Mouse (Mus musculus) ES-Bruce4 (cell line): Measurements from ENCODE around the gene Depdc5. TPM values are rescaled to one million over a fixed set of nuclear protein-coding genes. Genes with fewer than 3 reads are reported as not detected.
"Not testable (repeated sequence)": the region's sequence is repeated elsewhere in the genome, so short reads cannot be mapped to it uniquely, and the experiment has no call there.

Experiments used
- H3K27ac ChIP-seq: 2 replicates; pipeline ENCODE4 v1.5.1; 2012; ENCODE audit warnings: low read length, inconsistent platforms; ENCODE audit not compliant: insufficient read depth
- H3K27me3 ChIP-seq: 2 replicates; pipeline ENCODE4 v1.6.1; 2012; ENCODE audit warnings: mild to moderate bottlenecking, low read length, inconsistent platforms; ENCODE audit not compliant: control insufficient read depth, poor library complexity, insufficient read depth, severe bottlenecking
- H3K36me3 ChIP-seq: 2 replicates; pipeline ENCODE4 v1.6.1; 2012; ENCODE audit warnings: inconsistent platforms, mild to moderate bottlenecking, low read length, moderate library complexity; ENCODE audit not compliant: control insufficient read depth, poor library complexity, insufficient read depth, severe bottlenecking
- H3K4me1 ChIP-seq: one replicate; pipeline ENCODE4 v1.8.1; 2011; ENCODE audit warnings: low read length; ENCODE audit not compliant: control insufficient read depth, insufficient read depth
- H3K4me3 ChIP-seq: 2 replicates; pipeline ENCODE4 v1.5.1; 2011; ENCODE audit warnings: low read depth, mild to moderate bottlenecking, low read length
- H3K9ac ChIP-seq: 2 replicates; pipeline ENCODE4 v1.6.1; 2012; ENCODE audit warnings: low read depth, mild to moderate bottlenecking, inconsistent platforms; ENCODE audit not compliant: poor library complexity, severe bottlenecking
- H3K9me3 ChIP-seq: replicated peaks from 2 replicates; pipeline ENCODE4 v1.6.1; 2012; ENCODE audit warnings: mild to moderate bottlenecking, low read length, inconsistent platforms; ENCODE audit not compliant: control insufficient read depth, poor library complexity, insufficient read depth, severe bottlenecking
- CTCF ChIP-seq: IDR thresholded peaks from one replicate; pipeline ENCODE4 v1.8.1; 2011; ENCODE audit warnings: low read depth, low read length
- EP300 ChIP-seq: IDR thresholded peaks from 2 replicates; pipeline ENCODE4 v1.6.1; 2011; ENCODE audit warnings: low read depth, low read length; ENCODE audit not compliant: insufficient read depth
- POLR2A ChIP-seq: IDR thresholded peaks from one replicate; pipeline ENCODE4 v1.8.1; 2011; ENCODE audit warnings: low read length; ENCODE audit not compliant: insufficient read depth
- polyA plus RNA-seq: library from polyadenylated mRNA; stranded (reverse); fragments of >200 nt; gene quantifications from 2 replicates; pipeline ENCODE4 v1.2.4, GENCODE M21; 2011; ENCODE audit warnings: low read depth; ENCODE audit not compliant: missing spikeins, insufficient read depth, insufficient read length

The Depdc5 gene
- polyA plus RNA-seq, 1 experiment: 60.5 TPM

DNA sequence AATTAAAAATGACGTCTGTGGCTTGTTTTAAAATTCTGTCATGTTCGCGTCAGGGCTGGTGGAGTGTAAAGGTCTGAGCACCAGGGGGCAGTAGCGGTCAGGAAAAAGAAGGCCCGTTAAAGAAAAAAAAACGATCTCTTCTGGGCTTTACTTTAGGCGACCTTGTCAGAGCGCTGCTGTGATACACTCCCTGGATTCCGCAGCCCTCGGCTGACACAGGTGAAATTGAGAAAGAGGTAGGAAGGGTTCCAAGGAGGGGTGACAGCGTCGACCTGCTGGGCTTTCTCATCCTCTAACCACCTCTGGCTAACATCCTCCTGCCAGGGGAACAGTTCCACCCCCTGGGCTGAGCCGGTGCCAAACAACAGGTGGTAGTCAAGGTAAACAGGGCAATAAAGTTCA, 176.0 kb downstream of the Depdc5 start:
- Histone ChIP-seq H3K4me1 (peaks cover 3% of the 10 kb centered on the region), H3K27me3 (no peaks in the 10 kb centered on the region), H3K9ac (no peak overlapping the region), H3K4me3 (no peak overlapping the region), H3K27ac (no peak overlapping the region), H3K36me3 (no peaks in the 10 kb centered on the region), H3K9me3 (no peaks in the 10 kb centered on the region)
- TF ChIP-seq CTCF (peak; percentile 50), POLR2A (no peak), EP300 (no peak)

DNA sequence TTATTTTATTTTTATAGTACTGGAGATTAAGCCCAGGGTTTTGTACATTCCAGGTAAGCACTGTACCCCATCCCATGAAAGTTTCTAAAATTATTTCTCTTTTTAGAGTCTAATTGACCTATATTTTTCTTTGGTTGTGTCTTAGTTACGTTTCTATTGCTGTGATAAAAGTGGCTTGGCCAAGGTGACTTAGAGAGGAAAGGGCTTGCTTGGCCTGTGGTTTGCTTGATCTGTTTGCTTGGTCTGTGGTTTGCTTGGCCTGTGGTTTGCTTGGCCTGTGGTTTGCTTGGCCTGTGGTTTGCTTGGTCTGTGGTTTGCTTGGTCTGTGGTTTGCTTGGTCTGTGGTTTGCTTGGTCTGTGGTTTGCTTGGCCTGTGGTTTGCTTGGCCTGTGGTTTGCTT, 177.2 kb downstream of the Depdc5 start:
- H3K9me3 ChIP-seq, H3K4me1 ChIP-seq, H3K9ac ChIP-seq, H3K27ac ChIP-seq, H3K4me3 ChIP-seq, H3K27me3 ChIP-seq, H3K36me3 ChIP-seq: not testable (repeated sequence)

DNA sequence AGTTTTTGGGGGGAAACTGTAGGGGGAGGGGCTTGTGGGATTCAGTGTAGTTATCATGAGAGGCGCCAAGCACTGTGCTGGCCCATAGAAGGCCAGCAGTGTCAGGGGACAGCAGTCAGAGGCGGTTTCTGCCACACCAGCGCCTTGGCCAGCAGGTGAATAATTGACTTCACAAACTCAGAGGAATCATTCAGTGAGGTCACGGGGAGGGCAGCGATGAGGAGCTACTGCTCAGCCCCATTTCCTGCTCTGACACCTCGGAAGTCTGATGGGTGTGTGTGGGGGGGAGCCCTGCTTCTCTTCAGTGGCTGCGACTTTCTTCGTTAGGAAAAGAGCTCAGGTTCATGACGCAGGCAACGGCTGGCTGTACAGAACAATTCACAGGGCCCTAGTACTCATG, 179.9 kb downstream of the Depdc5 start:
- Histone ChIP-seq H3K4me3 (no peak overlapping the region), H3K9ac (no peak overlapping the region), H3K9me3 (no peaks in the 10 kb centered on the region), H3K36me3 (no peaks in the 10 kb centered on the region), H3K27ac (no peak overlapping the region), H3K27me3 (no peaks in the 10 kb centered on the region), H3K4me1 (no peaks in the 10 kb centered on the region)
- TF ChIP-seq CTCF (no peak), EP300 (no peak), POLR2A (no peak)

Other genes with a start within 250 kb of the Depdc5 start
- 59.0 and 65.7 TPM in 2 replicates for gene Pisd, start 78.1 kb upstream of the Depdc5 start, polyA plus RNA-seq
- gene Gm20671, start 36.6 kb upstream of the Depdc5 start, polyA plus RNA-seq: not detected in 2 replicates
- 57.1 and 58.6 TPM in 2 replicates for gene Prr14l, start 9.4 kb upstream of the Depdc5 start, polyA plus RNA-seq
- 309 and 334 TPM in 2 replicates for gene Ywhah, start 155.1 kb downstream of the Depdc5 start, polyA plus RNA-seq
- 0.78 and 1.1 TPM in 2 replicates for gene Slc5a1, start 240.5 kb downstream of the Depdc5 start, polyA plus RNA-seq